Mouse (Mus musculus): ENCODE results near the gene Cdyl2. TPM values are rescaled to one million over a fixed set of nuclear protein-coding genes. Genes with fewer than 3 reads are reported as not detected.
A peak's percentile ranks its signal among the peaks of the same experiment; 100 is the strongest.

Cdyl2 gene
- polyA plus RNA-seq (2016; fragmentation: Nextera tagmentation; extraction: Ambion mirVana): 6.3 and 7.0 TPM in 2 replicates

GRCm38 (mm10) chr8:116732684-116733647 is at the start of gene Cdyl2:
Cdyl2 (minus strand) TSS chr8:116732991.
- H3K27ac ChIP-seq (replicated peaks): peak within 1 kb of the TSS; percentile 91
- peaks cover 8% of the 10 kb centered on the region; the same call in 1 of the 2 replicates for H3K36me3 ChIP-seq
- H3K4me3 ChIP-seq: peak within 1 kb of the TSS; percentile 83
- peaks cover 15% of the 10 kb centered on the region for H3K4me1 ChIP-seq
- peak; percentile 81 for DNase-seq (ENCODE audit: low spot score)
- WGBS: under 1% methylated on average over 129 of the region's 129 CpGs
- H3K9me3 ChIP-seq (replicated peaks): peaks cover 11% of the 10 kb centered on the region
- peaks cover 35% of the 10 kb centered on the region for H3K27me3 ChIP-seq (ENCODE audit: low read depth, poor library complexity, severe bottlenecking)

DNA sequence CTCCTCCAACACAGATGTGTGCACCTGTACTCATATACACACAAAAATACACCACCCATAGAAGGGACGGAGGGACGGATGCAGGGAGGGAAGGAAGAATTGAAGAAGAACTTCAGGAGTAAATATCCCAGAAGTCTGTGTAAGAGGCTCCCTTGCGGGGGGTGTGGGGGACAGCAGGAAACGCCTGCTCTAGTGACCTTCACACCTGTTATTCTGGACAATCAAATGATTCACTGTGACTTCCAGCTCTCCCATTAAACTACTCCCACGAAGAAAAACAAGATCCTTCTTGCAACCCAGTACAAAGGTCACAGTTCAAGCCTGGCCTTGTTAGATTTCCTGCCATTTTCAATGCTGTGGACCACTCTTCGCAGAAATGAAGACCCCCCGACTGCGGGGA is 47.8 kb upstream of the Cdyl2 start:
- no peaks in the 10 kb centered on the region for H3K9me3 ChIP-seq (replicated peaks)
- no peaks in the 10 kb centered on the region for H3K36me3 ChIP-seq
- H3K4me3 ChIP-seq: no peak overlapping the region
- no peaks in the 10 kb centered on the region for H3K27me3 ChIP-seq (ENCODE audit: low read depth, poor library complexity, severe bottlenecking)
- no peak overlapping the region for H3K27ac ChIP-seq (replicated peaks)
- H3K4me1 ChIP-seq: no peaks in the 10 kb centered on the region
- 83% methylated on average over 8 of the region's 8 CpGs for WGBS
- no peak for DNase-seq (ENCODE audit: low spot score)

- Histone ChIP-seq H3K4me1 (no peaks in the 10 kb centered on the region), H3K27ac (replicated peaks) (no peak overlapping the region), H3K4me3 (no peak overlapping the region), H3K9me3 (replicated peaks) (no peaks in the 10 kb centered on the region), H3K27me3 (ENCODE audit: low read depth, poor library complexity, severe bottlenecking) (no peaks in the 10 kb centered on the region), H3K36me3 (no peaks in the 10 kb centered on the region)
- 91% methylated on average over 5 of the region's 5 CpGs for whole genome bisulfite sequencing
- DNase-seq (ENCODE audit: low spot score): no peak
Observed at GRCm38 (mm10) chr8:116774220-116774619, 41.4 kb upstream of the Cdyl2 start.

DNA sequence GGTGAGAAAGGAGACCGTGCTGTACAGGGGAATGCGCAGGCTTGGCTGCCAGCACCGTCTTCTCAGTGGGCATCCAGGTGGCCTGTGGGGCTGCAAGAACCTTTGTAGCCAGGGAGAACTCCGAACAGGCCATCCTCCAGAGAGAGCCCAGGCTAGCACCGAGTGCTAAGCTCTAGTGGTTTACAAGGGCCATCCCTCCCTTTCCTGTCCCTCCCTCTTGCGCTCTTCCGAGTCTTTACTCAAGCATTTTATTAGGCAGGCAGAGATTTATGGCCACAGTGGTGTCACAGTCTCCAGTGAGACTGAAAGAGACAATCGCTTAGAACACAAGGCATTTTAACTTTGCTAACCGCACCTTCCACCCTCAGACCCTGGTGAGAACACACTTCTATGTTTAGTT is 39.9 kb upstream of the Cdyl2 start:
- Histone ChIP-seq H3K9me3 (replicated peaks) (no peaks in the 10 kb centered on the region), H3K4me3 (no peak overlapping the region), H3K4me1 (no peaks in the 10 kb centered on the region), H3K27me3 (ENCODE audit: low read depth, poor library complexity, severe bottlenecking) (no peaks in the 10 kb centered on the region), H3K27ac (replicated peaks) (no peak overlapping the region; the same call in 1 of the 2 replicates), H3K36me3 (no peaks in the 10 kb centered on the region)
- DNase-seq (ENCODE audit: low spot score): no peak
- WGBS: 92% methylated on average over 9 of the region's 9 CpGs

DNA sequence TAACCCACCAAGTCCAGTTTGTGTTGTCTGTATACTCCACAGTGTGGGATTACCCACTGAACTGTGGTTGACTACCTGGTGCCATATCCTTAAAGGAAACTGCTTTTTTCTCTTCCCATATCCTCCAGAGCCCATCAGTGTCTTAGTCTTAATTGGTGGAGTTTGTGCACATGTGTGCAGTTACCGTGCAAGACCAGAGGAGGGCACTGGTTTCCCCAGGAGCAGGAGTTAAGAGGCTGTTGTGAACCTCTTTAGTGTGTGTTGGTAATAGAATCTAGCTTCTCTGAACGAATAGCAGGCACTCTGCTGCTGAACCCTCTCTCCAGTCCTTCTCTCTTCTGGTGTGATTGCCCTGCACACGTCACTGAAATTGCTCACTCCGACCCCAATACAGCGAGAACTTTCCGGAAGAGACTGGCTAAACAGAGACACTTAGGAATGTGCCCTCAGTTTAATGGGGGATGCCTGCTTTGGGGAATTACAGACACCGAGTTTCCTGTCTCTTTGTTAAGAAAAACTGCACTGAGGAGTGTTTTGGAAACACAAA is 39.1 kb upstream of the Cdyl2 start:
- H3K27me3 ChIP-seq (ENCODE audit: low read depth, poor library complexity, severe bottlenecking): no peaks in the 10 kb centered on the region
- H3K36me3 ChIP-seq: no peaks in the 10 kb centered on the region
- no peak overlapping the region for H3K4me3 ChIP-seq
- no peak for DNase-seq (ENCODE audit: low spot score)
- no peaks in the 10 kb centered on the region for H3K4me1 ChIP-seq
- no peak overlapping the region for H3K27ac ChIP-seq (replicated peaks)
- no peaks in the 10 kb centered on the region for H3K9me3 ChIP-seq (replicated peaks)
- 82% methylated on average over 7 of the region's 7 CpGs for WGBS

DNA sequence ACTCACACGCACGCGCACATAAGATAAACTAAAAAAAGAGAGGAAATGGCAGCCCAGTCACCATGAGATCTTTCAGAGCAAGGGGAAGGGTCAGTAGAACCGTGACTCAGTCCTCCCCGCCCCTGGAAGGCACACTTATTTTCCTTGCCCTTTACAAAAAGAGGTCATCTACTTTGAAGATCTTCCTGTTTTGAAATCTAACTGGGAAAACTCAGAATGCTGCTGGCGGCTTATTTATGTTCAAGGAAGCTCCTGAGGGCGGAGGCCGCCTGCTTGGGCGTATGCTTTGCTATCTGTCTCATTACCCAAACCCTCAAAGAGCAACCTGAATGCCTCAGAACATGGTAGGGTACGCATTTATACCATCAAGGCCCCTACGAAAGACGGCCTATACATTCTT is 38.0 kb upstream of the Cdyl2 start:
- no peak overlapping the region for H3K4me3 ChIP-seq
- WGBS: 81% methylated on average over 12 of the region's 12 CpGs
- no peaks in the 10 kb centered on the region for H3K9me3 ChIP-seq (replicated peaks)

DNA sequence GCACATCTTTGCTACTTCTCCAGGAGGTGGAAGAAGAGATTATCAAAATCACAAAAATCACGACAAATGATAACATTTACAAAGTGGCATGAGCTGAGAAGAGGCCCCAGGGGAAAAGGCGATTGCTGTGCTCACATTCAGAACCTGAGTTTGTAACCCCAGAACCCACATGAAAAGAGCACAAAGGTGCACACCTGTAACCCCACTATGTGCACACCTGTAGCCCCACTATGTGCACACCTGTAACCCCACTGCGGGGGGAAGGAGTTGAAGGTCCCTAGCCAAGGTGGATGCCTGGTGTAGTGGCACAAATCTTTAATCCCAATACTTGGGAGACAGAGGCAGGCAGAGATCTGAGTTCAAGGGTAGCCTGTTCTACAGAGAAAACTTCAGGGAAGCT is 23.4 kb upstream of the Cdyl2 start:
- Histone ChIP-seq H3K27me3 (ENCODE audit: low read depth, poor library complexity, severe bottlenecking) (no peaks in the 10 kb centered on the region), H3K4me1 (no peaks in the 10 kb centered on the region), H3K36me3 (no peaks in the 10 kb centered on the region), H3K9me3 (replicated peaks) (no peaks in the 10 kb centered on the region), H3K27ac (replicated peaks) (no peak overlapping the region), H3K4me3 (no peak overlapping the region)
- 70% methylated on average over 3 of the region's 3 CpGs for WGBS
- DNase-seq (ENCODE audit: low spot score): no peak

More for the DNA sequence above, 38.0 kb upstream of the Cdyl2 start:
- no peak for DNase-seq (ENCODE audit: low spot score)
- no peaks in the 10 kb centered on the region for H3K36me3 ChIP-seq
- H3K4me1 ChIP-seq: no peaks in the 10 kb centered on the region
- H3K27ac ChIP-seq (replicated peaks): no peak overlapping the region
- no peaks in the 10 kb centered on the region for H3K27me3 ChIP-seq (ENCODE audit: low read depth, poor library complexity, severe bottlenecking)

GRCm38 (mm10) chr8:116755557-116755956 is 22.8 kb upstream of the Cdyl2 start:
- no peaks in the 10 kb centered on the region for H3K9me3 ChIP-seq (replicated peaks)
- DNase-seq (ENCODE audit: low spot score): no peak
- H3K4me3 ChIP-seq: no peak overlapping the region
- 10% methylated on average over 4 of the region's 4 CpGs for WGBS
- no peaks in the 10 kb centered on the region for H3K4me1 ChIP-seq
- H3K36me3 ChIP-seq: no peaks in the 10 kb centered on the region
- H3K27me3 ChIP-seq (ENCODE audit: low read depth, poor library complexity, severe bottlenecking): no peaks in the 10 kb centered on the region
- no peak overlapping the region for H3K27ac ChIP-seq (replicated peaks)

- DNase-seq (ENCODE audit: low spot score): no peak
- no peak overlapping the region for H3K27ac ChIP-seq (replicated peaks)
- no peak overlapping the region for H3K4me3 ChIP-seq
- WGBS: 92% methylated on average over 1 of the region's 1 CpGs
- no peaks in the 10 kb centered on the region for H3K4me1 ChIP-seq
- H3K36me3 ChIP-seq: no peaks in the 10 kb centered on the region
- no peaks in the 10 kb centered on the region for H3K27me3 ChIP-seq (ENCODE audit: low read depth, poor library complexity, severe bottlenecking)
- H3K9me3 ChIP-seq (replicated peaks): no peaks in the 10 kb centered on the region
Observed at GRCm38 (mm10) chr8:116740726-116741125, 7.9 kb upstream of the Cdyl2 start.

- DNase-seq (ENCODE audit: low spot score): no peak
- 70% methylated on average over 5 of the region's 5 CpGs for WGBS
- Histone ChIP-seq H3K4me1 (peaks cover 15% of the 10 kb centered on the region), H3K9me3 (replicated peaks) (no peaks in the 10 kb centered on the region), H3K27me3 (ENCODE audit: low read depth, poor library complexity, severe bottlenecking) (peaks cover 35% of the 10 kb centered on the region), H3K36me3 (no peaks in the 10 kb centered on the region), H3K27ac (replicated peaks) (no peak overlapping the region), H3K4me3 (no peak overlapping the region)
Observed at GRCm38 (mm10) chr8:116735306-116735705, 2.5 kb upstream of the Cdyl2 start.

GRCm38 (mm10) chr8:116734176-116734575 is 1.4 kb upstream of the Cdyl2 start:
- no peak for DNase-seq (ENCODE audit: low spot score)
- Histone ChIP-seq H3K27ac (replicated peaks) (no peak overlapping the region), H3K9me3 (replicated peaks) (peaks cover 3% of the 10 kb centered on the region), H3K36me3 (peaks cover 1% of the 10 kb centered on the region; the same call in 1 of the 2 replicates), H3K4me1 (peaks cover 15% of the 10 kb centered on the region), H3K4me3 (no peak overlapping the region), H3K27me3 (ENCODE audit: low read depth, poor library complexity, severe bottlenecking) (peaks cover 35% of the 10 kb centered on the region)
- WGBS: 55% methylated on average over 9 of the region's 9 CpGs

- no peak for DNase-seq (ENCODE audit: low spot score)
- H3K4me1 ChIP-seq: peaks cover 15% of the 10 kb centered on the region
- 29% methylated on average over 3 of the region's 3 CpGs for WGBS
- peak overlapping the region; percentile 91 for H3K27ac ChIP-seq (replicated peaks)
- H3K4me3 ChIP-seq: peak overlapping the region; percentile 83
- H3K27me3 ChIP-seq (ENCODE audit: low read depth, poor library complexity, severe bottlenecking): peaks cover 35% of the 10 kb centered on the region
- peaks cover 9% of the 10 kb centered on the region for H3K9me3 ChIP-seq (replicated peaks)
- H3K36me3 ChIP-seq: peaks cover 6% of the 10 kb centered on the region; the same call in 1 of the 2 replicates
Observed at GRCm38 (mm10) chr8:116733648-116734014, 840 bp upstream of the Cdyl2 start.

Measured in midbrain, embryonic 10.5 days (tissue).